Mouse (Mus musculus) lung, embryonic 16.5 days (tissue): Measurements from ENCODE around the gene Stx18. TPM values are rescaled to one million over a fixed set of nuclear protein-coding genes. Genes with fewer than 3 reads are reported as not detected.
A peak's percentile ranks its signal among the peaks of the same experiment; 100 is the strongest.

ENCODE experiments used
- ATAC-seq: fragments of 200-750 bp; cut with Nextera tagmentation; 2 replicates; pipeline ENCODE4 v1.8.0; 2017; ENCODE audit warnings: low read depth, mild to moderate bottlenecking, moderate library complexity
- H3K27ac ChIP-seq: fragments of 300-500 bp; sonication (generic); 2 replicates; pipeline ENCODE4 v1.5.1; 2014; ENCODE audit warnings: mild to moderate bottlenecking, control low read depth, low read length
- H3K27me3 ChIP-seq: fragments of 300-500 bp; sonication (generic); 2 replicates; pipeline ENCODE4 v1.6.1; 2014; ENCODE audit warnings: low read depth, low read length, mixed read lengths; ENCODE audit not compliant: control insufficient read depth, insufficient read depth
- H3K36me3 ChIP-seq: fragments of 300-500 bp; sonication (generic); 2 replicates; pipeline ENCODE4 v1.6.1; 2014; ENCODE audit warnings: low read length; ENCODE audit not compliant: control insufficient read depth, insufficient read depth
- H3K4me1 ChIP-seq: fragments of 300-500 bp; sonication (generic); replicated peaks from 2 replicates; pipeline ENCODE4 v1.6.1; 2014; ENCODE audit warnings: low read length, mixed read lengths; ENCODE audit not compliant: control insufficient read depth, insufficient read depth
- H3K4me2 ChIP-seq: fragments of 300-500 bp; sonication (generic); 2 replicates; pipeline ENCODE4 v1.6.1; 2014; ENCODE audit warnings: low read depth, low read length, control low read depth
- H3K4me3 ChIP-seq: fragments of 300-500 bp; sonication (generic); 2 replicates; pipeline ENCODE4 v1.5.1; 2014; ENCODE audit warnings: mild to moderate bottlenecking, low read length, control low read depth
- H3K9ac ChIP-seq: fragments of 300-500 bp; sonication (generic); 2 replicates; pipeline ENCODE4 v1.6.1; 2014; ENCODE audit warnings: low read length, control low read depth
- H3K9me3 ChIP-seq: fragments of 300-500 bp; sonication (generic); 2 replicates; pipeline ENCODE4 v1.6.1; 2016; ENCODE audit warnings: low read length; ENCODE audit not compliant: control insufficient read depth
- WGBS: fragments of 180-500 bp; shearing (Covaris S2); extraction: QIAGEN DNeasy Blood & Tissue Kit; methylation state at CpG from one replicate; pipeline ENCODE4 v1.1.7; 2014; 5-methylcytosine and 5-hydroxymethylcytosine counted together
- polyA plus RNA-seq: library from polyadenylated mRNA; unstranded; fragments of >200 nt; fragmentation: Nextera tagmentation; extraction: Ambion mirVana; gene quantifications from 2 replicates; pipeline ENCODE4 v1.2.1, GENCODE M21; 2015

The Stx18 gene
- polyA plus RNA-seq, 1 experiment from 2014 or later = 40.4 TPM

DNA sequence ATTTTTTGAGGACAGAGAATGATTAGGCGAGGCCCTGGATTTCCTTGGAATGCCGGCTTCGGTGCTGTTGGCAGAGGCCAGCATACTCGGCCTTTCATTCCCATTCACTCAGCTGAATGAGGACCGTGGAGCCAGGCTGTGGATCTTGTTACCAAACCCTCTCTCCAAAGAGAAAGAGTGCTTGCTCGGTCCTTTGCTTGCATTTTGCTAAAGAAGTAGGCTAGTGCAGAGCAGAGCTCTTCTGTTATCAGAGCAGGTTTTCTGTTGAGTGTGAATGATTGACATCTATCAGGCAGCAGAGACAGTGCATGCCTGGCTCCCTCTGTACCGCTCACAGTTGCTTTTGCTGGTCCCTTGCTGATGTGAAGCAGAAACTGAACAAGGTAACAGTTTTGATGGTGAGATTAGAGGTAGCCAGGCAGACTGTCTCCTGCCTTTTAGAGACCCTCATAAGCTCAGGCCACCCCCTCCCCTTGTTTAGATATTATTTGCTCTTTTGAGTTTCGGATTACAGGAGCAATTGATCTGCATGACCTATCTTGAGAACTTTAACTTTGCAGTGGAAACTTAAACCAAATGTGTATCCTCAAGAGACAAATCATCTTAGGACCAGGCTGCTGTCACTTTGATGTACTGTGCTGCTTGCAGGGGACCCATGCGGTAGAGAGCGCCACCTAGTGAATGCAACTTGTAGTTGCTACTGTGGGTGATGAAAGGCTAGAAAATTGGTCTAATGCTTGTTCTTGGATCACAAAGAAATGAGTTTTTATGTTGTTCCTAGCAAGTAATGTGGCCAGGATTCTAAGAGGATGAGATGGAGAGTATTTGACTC is 47.2 kb downstream of the Stx18 start:
- ATAC-seq = peak; percentile 26; the same call in 1 of the 2 replicates
- no peak overlapping the region for H3K27ac ChIP-seq
- H3K4me2 ChIP-seq = no peak overlapping the region
- H3K27me3 ChIP-seq = no peaks in the 10 kb centered on the region
- H3K4me1 ChIP-seq = peaks cover 6% of the 10 kb centered on the region; the same call in 1 of the 2 replicates
- no peak overlapping the region for H3K9ac ChIP-seq
- H3K9me3 ChIP-seq = no peaks in the 10 kb centered on the region
- no peaks in the 10 kb centered on the region for H3K36me3 ChIP-seq
- no peak overlapping the region for H3K4me3 ChIP-seq
- 18% methylated on average over 10 of the region's 10 CpGs for WGBS

DNA sequence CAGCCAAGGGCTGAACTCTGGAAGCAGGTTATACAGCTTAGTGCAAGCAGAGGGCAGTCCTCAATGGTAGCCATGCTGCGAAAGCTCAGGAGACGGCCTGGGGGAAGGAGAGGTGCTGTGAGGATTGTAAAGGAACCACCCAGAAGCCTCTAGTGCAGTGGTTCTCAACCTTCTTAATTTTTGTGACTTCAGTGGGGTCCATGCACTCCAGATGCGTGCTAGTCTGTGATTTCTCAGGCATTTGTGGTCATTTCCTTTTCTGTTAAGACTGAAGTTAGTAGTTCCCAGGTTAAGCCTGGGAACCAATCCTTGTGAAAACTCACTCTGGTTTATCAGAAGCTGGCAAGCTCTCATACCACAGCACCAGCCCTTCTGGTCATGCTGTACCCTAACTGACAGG is 51.6 kb downstream of the Stx18 start:
- peaks cover 9% of the 10 kb centered on the region; the same call in 1 of the 2 replicates for H3K4me1 ChIP-seq
- H3K27me3 ChIP-seq = no peaks in the 10 kb centered on the region
- WGBS = 75% methylated on average over 3 of the region's 3 CpGs
- no peak overlapping the region for H3K4me3 ChIP-seq
- no peaks in the 10 kb centered on the region for H3K36me3 ChIP-seq
- ATAC-seq = no peak
- H3K4me2 ChIP-seq = no peak overlapping the region
- no peak overlapping the region for H3K27ac ChIP-seq
- no peaks in the 10 kb centered on the region for H3K9me3 ChIP-seq
- H3K9ac ChIP-seq = no peak overlapping the region

DNA sequence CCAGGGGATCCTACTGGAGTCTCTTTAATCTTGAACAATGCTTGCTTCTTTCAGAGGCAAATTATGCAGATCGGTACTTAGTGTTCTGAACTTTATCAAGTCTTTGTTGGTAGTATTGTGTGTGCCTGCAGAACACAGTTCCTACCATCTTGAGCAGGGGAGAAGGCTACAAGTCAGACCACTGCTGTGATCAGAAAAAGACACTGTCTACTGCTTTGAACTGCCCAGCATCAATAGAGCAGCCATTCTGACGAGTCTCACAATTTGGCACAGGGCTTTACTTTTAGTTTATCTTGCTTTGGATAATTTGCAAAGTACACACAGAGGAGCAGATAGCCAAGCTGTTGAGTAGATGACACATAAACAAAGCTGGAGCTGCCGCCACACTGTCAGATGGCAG is 52.0 kb downstream of the Stx18 start:
- WGBS = 45% methylated on average over 3 of the region's 3 CpGs
- peak; percentile 24 for ATAC-seq
- Histone ChIP-seq H3K27me3 (no peaks in the 10 kb centered on the region), H3K27ac (no peak overlapping the region), H3K4me3 (no peak overlapping the region), H3K9me3 (no peaks in the 10 kb centered on the region), H3K9ac (no peak overlapping the region), H3K4me1 (peaks cover 6% of the 10 kb centered on the region; the same call in 1 of the 2 replicates), H3K36me3 (no peaks in the 10 kb centered on the region), H3K4me2 (no peak overlapping the region)

DNA sequence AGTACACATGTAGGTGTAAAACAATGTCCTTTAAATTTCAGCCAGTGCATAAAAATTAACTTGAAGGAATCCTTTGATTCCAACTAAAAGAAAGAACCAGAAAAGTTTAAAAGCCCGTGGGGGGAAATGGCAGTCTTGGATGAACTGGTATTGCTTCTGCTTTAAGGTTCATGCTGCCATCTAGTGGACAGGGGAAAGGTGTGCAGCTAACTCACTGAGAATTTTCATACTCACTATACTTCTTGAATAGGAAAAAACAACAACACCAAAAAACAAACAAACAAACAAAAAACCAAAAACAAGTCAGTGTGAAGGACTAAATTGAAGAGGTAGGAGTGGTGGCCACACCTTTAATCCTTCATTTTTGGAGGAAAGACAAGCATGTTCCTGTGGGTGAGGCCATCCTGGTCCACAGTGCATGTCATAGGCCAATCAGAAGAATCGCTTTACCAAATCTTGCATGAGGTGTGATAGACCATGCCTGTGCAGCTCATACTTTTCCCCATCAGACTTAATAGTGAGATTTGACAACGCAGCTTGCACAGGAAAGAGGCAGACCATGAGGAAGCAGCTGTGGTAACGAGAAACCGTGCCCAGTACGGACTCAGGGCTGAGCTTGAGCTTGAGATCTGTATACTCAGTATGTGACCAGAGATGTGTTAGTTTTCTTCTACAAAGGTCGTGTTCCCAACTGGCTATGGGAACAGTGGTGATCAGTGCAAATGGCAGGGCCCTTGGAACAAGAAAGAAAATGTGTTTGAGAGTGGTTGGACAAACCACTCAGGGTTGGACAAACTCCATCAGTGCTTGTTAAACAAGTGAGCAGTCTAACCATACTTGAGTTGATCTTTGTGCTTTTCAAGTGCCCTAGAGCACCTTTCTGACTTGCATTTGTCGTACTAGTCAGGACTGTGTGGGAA is 52.8 kb downstream of the Stx18 start:
- no peak overlapping the region for H3K9ac ChIP-seq
- peak; percentile 48 for ATAC-seq
- H3K36me3 ChIP-seq = no peaks in the 10 kb centered on the region
- H3K27me3 ChIP-seq = no peaks in the 10 kb centered on the region
- WGBS = 57% methylated on average over 8 of the region's 8 CpGs
- H3K4me1 ChIP-seq = peaks cover 5% of the 10 kb centered on the region; the same call in 1 of the 2 replicates
- H3K4me2 ChIP-seq = no peak overlapping the region
- H3K4me3 ChIP-seq = no peak overlapping the region
- H3K9me3 ChIP-seq = no peaks in the 10 kb centered on the region
- H3K27ac ChIP-seq = no peak overlapping the region

GRCm38 (mm10) chr5:38091966-38092304 is 53.4 kb downstream of the Stx18 start:
- Histone ChIP-seq H3K27me3 (no peaks in the 10 kb centered on the region), H3K36me3 (no peaks in the 10 kb centered on the region), H3K9me3 (no peaks in the 10 kb centered on the region), H3K4me3 (no peak overlapping the region), H3K9ac (no peak overlapping the region), H3K4me1 (peaks cover 5% of the 10 kb centered on the region; the same call in 1 of the 2 replicates), H3K4me2 (no peak overlapping the region), H3K27ac (no peak overlapping the region)
- 51% methylated on average over 2 of the region's 2 CpGs for WGBS
- no peak for ATAC-seq

GRCm38 (mm10) chr5:38094331-38094730 is 55.8 kb downstream of the Stx18 start:
- H3K4me1 ChIP-seq = peaks cover 5% of the 10 kb centered on the region; the same call in 1 of the 2 replicates
- no peaks in the 10 kb centered on the region for H3K9me3 ChIP-seq
- H3K27me3 ChIP-seq = no peaks in the 10 kb centered on the region
- ATAC-seq = no peak
- H3K9ac ChIP-seq = no peak overlapping the region
- H3K4me3 ChIP-seq = no peak overlapping the region
- no peak overlapping the region for H3K4me2 ChIP-seq
- 86% methylated on average over 2 of the region's 2 CpGs for WGBS
- H3K27ac ChIP-seq = no peak overlapping the region
- no peaks in the 10 kb centered on the region for H3K36me3 ChIP-seq

DNA sequence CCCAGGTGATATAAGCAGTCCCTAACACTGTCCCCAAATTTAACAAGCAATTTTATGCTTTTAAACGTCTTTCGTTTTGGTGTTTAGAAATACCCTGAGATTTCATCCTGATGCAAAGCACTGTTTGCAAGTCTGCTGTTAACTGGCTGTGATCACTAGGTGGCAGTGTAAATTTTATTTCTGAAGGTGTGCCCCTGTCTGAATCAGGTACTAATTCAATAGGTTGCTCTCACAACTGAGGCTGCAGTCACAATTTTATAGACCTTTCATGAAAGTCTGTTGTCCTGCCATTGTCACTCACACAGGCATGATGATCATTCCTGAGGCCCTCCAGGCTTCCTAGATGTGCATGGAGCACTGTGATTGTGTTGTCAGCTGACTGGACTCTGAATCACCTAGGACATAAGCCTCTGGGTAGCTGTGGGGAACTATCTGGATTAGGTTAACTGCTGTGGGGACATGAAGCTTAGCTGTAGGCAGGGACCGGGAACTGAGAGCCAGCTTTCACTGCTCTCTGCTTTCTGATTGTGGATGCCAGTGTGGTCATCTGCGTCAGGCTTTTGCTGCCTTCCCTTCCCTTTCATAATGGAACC is 59.1 kb downstream of the Stx18 start:
- Histone ChIP-seq H3K9ac (no peak overlapping the region), H3K4me1 (no peaks in the 10 kb centered on the region), H3K27me3 (no peaks in the 10 kb centered on the region), H3K4me3 (no peak overlapping the region), H3K4me2 (no peak overlapping the region), H3K9me3 (no peaks in the 10 kb centered on the region), H3K27ac (no peak overlapping the region), H3K36me3 (no peaks in the 10 kb centered on the region)
- no peak for ATAC-seq
- WGBS = 69% methylated on average over 4 of the region's 4 CpGs

GRCm38 (mm10) chr5:38099139-38099676 is 60.7 kb downstream of the Stx18 start:
- Histone ChIP-seq H3K27me3 (no peaks in the 10 kb centered on the region), H3K9me3 (no peaks in the 10 kb centered on the region), H3K4me1 (no peaks in the 10 kb centered on the region), H3K4me2 (no peak overlapping the region), H3K27ac (no peak overlapping the region), H3K9ac (no peak overlapping the region), H3K36me3 (no peaks in the 10 kb centered on the region), H3K4me3 (no peak overlapping the region)
- no peak for ATAC-seq
- WGBS = 96% methylated on average over 2 of the region's 2 CpGs

- Histone ChIP-seq H3K36me3 (peaks cover 2% of the 10 kb centered on the region; the same call in 1 of the 2 replicates), H3K4me2 (no peak overlapping the region), H3K9ac (no peak overlapping the region), H3K27me3 (no peaks in the 10 kb centered on the region), H3K9me3 (no peaks in the 10 kb centered on the region), H3K4me3 (no peak overlapping the region), H3K4me1 (no peaks in the 10 kb centered on the region), H3K27ac (no peak overlapping the region)
- no peak for ATAC-seq
- WGBS = 84% methylated on average over 2 of the region's 2 CpGs
These were observed 64.4 kb downstream of the Stx18 start for GRCm38 (mm10) chr5:38102945-38103344.
